Mouse (Mus musculus): ENCODE results near the gene Stx11. TPM values are rescaled to one million over a fixed set of nuclear protein-coding genes. Genes with fewer than 3 reads are reported as not detected.
A peak's percentile ranks its signal among the peaks of the same experiment; 100 is the strongest.

Stx11 gene
- total RNA-seq, 4 experiments from 2014 or later: 1.7 to 2.5 (median 2.3) TPM

- DNase-seq (ENCODE audit: low spot score): no peak
Observed at GRCm38 (mm10) chr10:12915826-12916225, 48.3 kb downstream of the Stx11 start.

- DNase-seq (ENCODE audit: low spot score): no peak
Observed at GRCm38 (mm10) chr10:12914203-12914602, 49.9 kb downstream of the Stx11 start.

- DNase-seq (ENCODE audit: low spot score): peak; percentile 48
Observed at GRCm38 (mm10) chr10:12911981-12912530, 52.0 kb downstream of the Stx11 start.

GRCm38 (mm10) chr10:12911451-12911850, 52.6 kb downstream of the Stx11 start:
- DNase-seq (ENCODE audit: low spot score): no peak

GRCm38 (mm10) chr10:12909891-12910290, 54.2 kb downstream of the Stx11 start:
- no peak for DNase-seq (ENCODE audit: low spot score)

- no peak for DNase-seq (ENCODE audit: low spot score)
Observed at GRCm38 (mm10) chr10:12909179-12909578, 54.9 kb downstream of the Stx11 start.

GRCm38 (mm10) chr10:12904140-12904528, 60.0 kb downstream of the Stx11 start:
- DNase-seq (ENCODE audit: low spot score): no peak

- DNase-seq (ENCODE audit: low spot score): no peak
Observed at GRCm38 (mm10) chr10:12903440-12904139, 60.5 kb downstream of the Stx11 start.

GRCm38 (mm10) chr10:12899901-12900300, 64.2 kb downstream of the Stx11 start:
- DNase-seq (ENCODE audit: low spot score): no peak

- DNase-seq (ENCODE audit: low spot score): no peak
Observed at GRCm38 (mm10) chr10:12893339-12893738, 70.8 kb downstream of the Stx11 start.

- peak; percentile 22 for DNase-seq (ENCODE audit: low spot score)
Observed at GRCm38 (mm10) chr10:12888373-12888772, 75.7 kb downstream of the Stx11 start.

Other genes with a start within 250 kb of the Stx11 start
- gene Utrn, start 94.9 kb downstream of the Stx11 start, total RNA-seq (2022): 10 to 100 TPM; 59.3 to 75.7 (median 71.0) TPM
- gene Sf3b5, start 41.0 kb upstream of the Stx11 start, total RNA-seq (2022): 1 to 10 TPM; 6.5 to 7.8 (median 7.1) TPM
- gene Plagl1, start 96.2 kb upstream of the Stx11 start, total RNA-seq (2022): 1 to 10 TPM; 4.1 to 9.4 (median 6.5) TPM
- gene Zc2hc1b, start 213.7 kb upstream of the Stx11 start, total RNA-seq (2022): not detected
- gene Ltv1, start 228.9 kb upstream of the Stx11 start, total RNA-seq (2022): 10 to 100 TPM; 17.6 to 25.5 (median 19.3) TPM